Mouse (Mus musculus) lung, postnatal 14 days (tissue): ENCODE data around the gene Vasp.

Experiments
- DNase-seq: peaks from one replicate; pipeline ENCODE4 v3.0.0; 2021

Gene Vasp

GRCm38 (mm10) chr7:19231849-19232248, 39.8 kb downstream of the Vasp start:
- no peak for DNase-seq

- DNase-seq, result no peak
Observed at GRCm38 (mm10) chr7:19230899-19231298, 40.7 kb downstream of the Vasp start.

GRCm38 (mm10) chr7:19230041-19230580, 41.5 kb downstream of the Vasp start:
- DNase-seq, result no peak

- DNase-seq, result no peak
Observed at GRCm38 (mm10) chr7:19229404-19229803, 42.2 kb downstream of the Vasp start.

- no peak for DNase-seq
Observed at GRCm38 (mm10) chr7:19228793-19229148, 42.8 kb downstream of the Vasp start.

GRCm38 (mm10) chr7:19227883-19228792, 43.5 kb downstream of the Vasp start, which contains the start of gene Opa3:
TSS of gene Opa3 (plus strand) at chr7:19228334.
- peak; percentile 100 for DNase-seq

GRCm38 (mm10) chr7:19226817-19227797, 44.5 kb downstream of the Vasp start:
- DNase-seq, result peak; percentile 38

- DNase-seq, result no peak
Observed at GRCm38 (mm10) chr7:19224933-19225332, 46.7 kb downstream of the Vasp start.

- DNase-seq, result no peak
Observed at GRCm38 (mm10) chr7:19222875-19223274, 48.7 kb downstream of the Vasp start.

- no peak for DNase-seq
Observed at GRCm38 (mm10) chr7:19222189-19222588, 49.4 kb downstream of the Vasp start.

- no peak for DNase-seq
Observed at GRCm38 (mm10) chr7:19220061-19220460, 51.6 kb downstream of the Vasp start.

GRCm38 (mm10) chr7:19217944-19218343, 53.7 kb downstream of the Vasp start:
- no peak for DNase-seq

- DNase-seq, result peak; percentile 22
Observed at GRCm38 (mm10) chr7:19217492-19217891, 54.1 kb downstream of the Vasp start.

- no peak for DNase-seq
Observed at GRCm38 (mm10) chr7:19214940-19215339, 56.7 kb downstream of the Vasp start.

GRCm38 (mm10) chr7:19214369-19214768, 57.2 kb downstream of the Vasp start:
- DNase-seq, result no peak

- no peak for DNase-seq
Observed at GRCm38 (mm10) chr7:19213385-19213784, 58.2 kb downstream of the Vasp start.

GRCm38 (mm10) chr7:19211996-19212755, 59.4 kb downstream of the Vasp start, which contains the start of gene Gpr4:
TSS of gene Gpr4 (plus strand) at chr7:19212538.
- peak; percentile 61 for DNase-seq

GRCm38 (mm10) chr7:19211041-19211675, 60.5 kb downstream of the Vasp start:
- DNase-seq, result no peak

GRCm38 (mm10) chr7:19210010-19210409, 61.6 kb downstream of the Vasp start:
- no peak for DNase-seq

GRCm38 (mm10) chr7:19209494-19209893, 62.1 kb downstream of the Vasp start:
- DNase-seq, result no peak

GRCm38 (mm10) chr7:19208944-19209472, 62.6 kb downstream of the Vasp start:
- DNase-seq, result peak; percentile 78
